Mouse (Mus musculus) bone marrow, adult 2 months (tissue): ENCODE measurements at regions not wholly inside any gene's neighbourhood (a gene's known extent, or its start where the extent isn't known, plus 50 kb on each side); places are given as distances from the start of the nearest gene placed in this dataset.

Experiments used
- H3K27ac ChIP-seq: fragments of 200-500 bp; 2 replicates; pipeline ENCODE4 v1.5.1; 2012; ENCODE audit warnings: low read depth, mild to moderate bottlenecking, control low read depth, inconsistent platforms, low read length; ENCODE audit not compliant: control insufficient read depth, poor library complexity, insufficient read depth
- H3K4me1 ChIP-seq: fragments of 200-500 bp; 2 replicates; pipeline ENCODE4 v1.6.1; 2011; ENCODE audit warnings: low read length; ENCODE audit not compliant: control insufficient read depth, insufficient read depth
- H3K4me3 ChIP-seq: fragments of 200-500 bp; replicated peaks from 2 replicates; pipeline ENCODE3; 2011; ENCODE audit warnings: mild to moderate bottlenecking, low read depth, low read length, control low read depth; ENCODE audit not compliant: control insufficient read depth
- CTCF ChIP-seq: fragments of 200-500 bp; IDR thresholded peaks from 2 replicates; pipeline ENCODE4 v1.5.1; 2011; ENCODE audit warnings: low read length, control low read depth; ENCODE audit not compliant: control insufficient read depth, insufficient read depth
- POLR2A ChIP-seq: fragments of 200-500 bp; IDR thresholded peaks from 2 replicates; pipeline ENCODE4 v1.6.1; 2011; ENCODE audit warnings: low read depth, mild to moderate bottlenecking, control low read depth, low read length, borderline replicate concordance; ENCODE audit not compliant: control insufficient read depth
- WGBS: fragments of 180-500 bp; shearing (Covaris S2); methylation state at CpG from one replicate; pipeline ENCODE4 v1.1.7; 2018; 5-methylcytosine and 5-hydroxymethylcytosine counted together

DNA sequence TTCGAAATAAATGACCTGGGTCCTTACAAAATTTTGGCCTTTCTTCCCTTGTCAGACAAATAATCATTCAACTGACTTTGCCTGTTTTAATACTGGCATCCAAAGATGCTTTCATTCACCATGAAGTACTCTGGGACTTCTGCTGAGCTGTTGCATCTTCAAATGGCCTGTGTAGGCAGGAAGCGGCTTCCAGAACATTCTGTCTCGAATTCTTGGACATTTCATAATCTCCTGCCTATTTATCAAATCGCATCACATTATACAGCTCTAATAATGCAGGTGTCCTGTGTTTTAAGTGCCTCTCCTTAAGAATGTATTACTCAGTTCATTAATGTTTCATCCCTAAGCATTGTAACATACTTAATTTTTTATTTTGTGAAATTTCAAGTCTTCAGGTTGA, 420.1 kb upstream of the Pmfbp1 start:
- 80% methylated on average over 4 of the region's 4 CpGs for WGBS
- no peaks in the 10 kb centered on the region for H3K4me1 ChIP-seq

GRCm38 (mm10) chr8:109075006-109075405, 418.8 kb upstream of the Pmfbp1 start:
- H3K27ac ChIP-seq, result no peak overlapping the region
- TF ChIP-seq CTCF, result no peak
- TF ChIP-seq POLR2A, result no peak
- 32% methylated on average over 12 of the region's 12 CpGs for WGBS
- no peak overlapping the region for H3K4me3 ChIP-seq
- H3K4me1 ChIP-seq, result no peaks in the 10 kb centered on the region

More for the DNA sequence above, 420.1 kb upstream of the Pmfbp1 start:
- H3K27ac ChIP-seq, result no peak overlapping the region
- no peak overlapping the region for H3K4me3 ChIP-seq
- TF ChIP-seq CTCF, result no peak

DNA sequence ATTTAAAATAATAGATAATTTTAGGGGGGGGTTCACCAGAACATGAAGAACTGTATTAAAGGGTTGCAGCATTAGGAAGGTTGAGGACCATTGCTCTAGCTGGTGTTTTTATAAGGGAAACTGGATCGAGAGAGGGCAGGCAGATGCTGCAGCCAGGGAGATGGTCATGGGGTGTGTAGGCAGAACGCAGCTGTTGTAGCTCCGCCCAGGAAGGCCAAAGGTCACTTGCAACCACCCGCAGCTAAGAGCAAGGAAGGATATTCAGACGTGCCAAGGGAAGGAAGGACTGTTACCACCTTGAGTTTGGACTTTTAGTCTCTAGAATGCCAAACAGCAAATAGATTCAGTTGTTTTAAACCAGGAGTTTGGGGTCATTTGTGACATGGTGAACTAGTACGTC, 414.6 kb upstream of the Pmfbp1 start:
- WGBS, result 56% methylated on average over 6 of the region's 6 CpGs
- H3K4me3 ChIP-seq, result no peak overlapping the region

DNA sequence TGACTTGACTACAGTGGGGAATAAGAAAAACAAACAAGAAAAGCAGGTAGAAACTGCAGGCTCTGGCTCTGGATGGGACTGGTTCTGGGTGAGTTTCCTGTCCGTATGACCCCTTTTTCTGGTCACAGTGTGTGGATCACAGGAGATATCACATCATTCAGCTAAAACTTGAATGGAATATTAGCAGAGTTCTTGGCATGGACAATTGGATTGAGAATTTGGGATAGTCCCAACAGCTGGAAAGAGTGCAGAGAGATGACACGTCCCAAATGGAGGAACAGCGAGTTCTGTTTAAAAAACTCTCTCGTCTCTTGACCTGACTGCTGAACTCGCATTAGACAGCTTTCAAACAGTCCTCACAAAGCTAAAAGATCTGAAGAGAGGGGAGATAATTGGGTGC, 412.5 kb upstream of the Pmfbp1 start:
- no peak overlapping the region for H3K27ac ChIP-seq
- no peak for TF ChIP-seq CTCF
- no peak for TF ChIP-seq POLR2A
- no peak overlapping the region for H3K4me3 ChIP-seq
- WGBS, result 87% methylated on average over 5 of the region's 5 CpGs
- H3K4me1 ChIP-seq, result no peaks in the 10 kb centered on the region

More for the DNA sequence above, 414.6 kb upstream of the Pmfbp1 start:
- Histone ChIP-seq H3K27ac (no peak overlapping the region), H3K4me1 (no peaks in the 10 kb centered on the region)
- no peak for TF ChIP-seq POLR2A
- no peak for TF ChIP-seq CTCF

GRCm38 (mm10) chr8:109085134-109085533, 408.7 kb upstream of the Pmfbp1 start:
- Histone ChIP-seq H3K4me3 (no peak overlapping the region), H3K4me1 (no peaks in the 10 kb centered on the region), H3K27ac (no peak overlapping the region)
- WGBS, result 82% methylated on average over 7 of the region's 7 CpGs
- TF ChIP-seq POLR2A (no peak), CTCF (no peak)

GRCm38 (mm10) chr8:109087781-109088180, 406.0 kb upstream of the Pmfbp1 start:
- TF ChIP-seq POLR2A (no peak), CTCF (no peak)
- Histone ChIP-seq H3K4me3 (no peak overlapping the region), H3K4me1 (no peaks in the 10 kb centered on the region), H3K27ac (no peak overlapping the region)
- WGBS, result 50% methylated on average over 1 of the region's 1 CpGs

- Histone ChIP-seq H3K27ac (no peak overlapping the region), H3K4me3 (no peak overlapping the region), H3K4me1 (no peaks in the 10 kb centered on the region)
- 87% methylated on average over 15 of the region's 15 CpGs for WGBS
- TF ChIP-seq POLR2A, result no peak
- TF ChIP-seq CTCF, result no peak
Measured at GRCm38 (mm10) chr8:109099671-109100070, 394.2 kb upstream of the Pmfbp1 start.

GRCm38 (mm10) chr8:109101416-109101815, 392.4 kb upstream of the Pmfbp1 start:
- 79% methylated on average over 5 of the region's 5 CpGs for WGBS
- H3K27ac ChIP-seq, result no peak overlapping the region
- H3K4me1 ChIP-seq, result no peaks in the 10 kb centered on the region
- TF ChIP-seq POLR2A, result no peak
- TF ChIP-seq CTCF, result no peak
- H3K4me3 ChIP-seq, result no peak overlapping the region

DNA sequence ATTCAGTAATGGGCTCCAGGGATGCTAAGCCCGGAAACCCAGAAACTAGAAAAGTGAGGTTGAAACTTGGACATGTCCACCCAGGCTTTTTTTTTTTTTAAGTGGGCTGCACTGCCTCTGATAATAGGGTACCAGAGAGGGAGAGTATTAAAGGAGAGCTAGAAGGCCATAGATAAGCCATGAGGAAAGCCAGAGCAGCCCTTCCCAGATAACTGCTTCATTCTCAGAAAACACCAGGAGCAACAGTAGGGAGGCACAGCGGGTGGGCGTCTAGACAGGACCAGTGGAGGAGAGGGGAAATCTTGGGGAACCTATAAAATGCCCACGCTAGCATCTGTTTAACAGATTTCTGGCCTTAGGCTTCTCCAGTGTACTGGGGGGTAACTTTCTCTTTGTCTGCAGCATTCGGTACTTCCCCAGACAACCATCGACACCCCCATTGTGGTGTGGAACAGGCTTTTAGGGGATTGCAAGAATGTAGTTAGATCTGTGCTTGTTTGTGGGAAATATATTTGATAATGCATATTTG, 389.0 kb upstream of the Pmfbp1 start:
- Histone ChIP-seq H3K27ac (no peak overlapping the region), H3K4me3 (no peak overlapping the region), H3K4me1 (no peaks in the 10 kb centered on the region)
- 80% methylated on average over 6 of the region's 6 CpGs for WGBS
- no peak for TF ChIP-seq CTCF
- no peak for TF ChIP-seq POLR2A

GRCm38 (mm10) chr8:109105693-109106092, 388.1 kb upstream of the Pmfbp1 start:
- TF ChIP-seq CTCF (no peak), POLR2A (no peak)
- Histone ChIP-seq H3K27ac (no peak overlapping the region), H3K4me1 (no peaks in the 10 kb centered on the region), H3K4me3 (no peak overlapping the region)
- WGBS, result 71% methylated on average over 6 of the region's 6 CpGs
